Mouse (Mus musculus): ENCODE measurements around the gene Pde4d.

- TF ChIP-seq CTCF (IDR thresholded peaks at IDR 0.05; ENCODE audit: low read depth) (no peak), EP300 (optimal IDR thresholded peaks at IDR 0.05) (no peak)
Measured at GRCm38 (mm10) chr13:109068258-109069219, 618.8 kb downstream of the Pde4d start.

All from stomach, postnatal 0 days (tissue).